Mouse (Mus musculus) hematopoietic stem cell, adult 5-6 weeks (primary cell): ENCODE results near the gene Ate1. TPM values are rescaled to one million over a fixed set of nuclear protein-coding genes. Genes with fewer than 3 reads are reported as not detected.

Experiments
- ATAC-seq, 2 experiments: fragments of 125-278 bp in 1 of 2; replicated peaks in 1 of 2; 2 replicates each; pipeline ENCODE4 v1.8.0; 2016 to 2017; ENCODE audit warnings: inconsistent platforms in 2 of 2, mild to moderate bottlenecking in 2 of 2, moderate number of reproducible peaks in 2 of 2, low read depth in 1 of 2, moderate TSS enrichment in 1 of 2; ENCODE audit not compliant: low FRiP score in 2 of 2, poor library complexity in 2 of 2, severe bottlenecking in 2 of 2, insufficient read depth in 1 of 2, low TSS enrichment in 1 of 2
- total RNA-seq: library from RNA; stranded (forward); fragments of 172-1452, 232-1000 nt; gene quantifications from 2 replicates; pipeline ENCODE4 v1.2.3, GENCODE M21; 2017

The Ate1 gene
- total RNA-seq, 1 experiment from 2014 or later: 57.8 TPM

- ATAC-seq: no peak
Measured at GRCm38 (mm10) chr7:130378308-130378707, 141.9 kb downstream of the Ate1 start.

- no peak for ATAC-seq
Measured at GRCm38 (mm10) chr7:130374311-130374710, 145.9 kb downstream of the Ate1 start.

GRCm38 (mm10) chr7:130368827-130369641, 151.1 kb downstream of the Ate1 start:
- no peak for ATAC-seq

GRCm38 (mm10) chr7:130368036-130368826, 151.9 kb downstream of the Ate1 start:
- no peak for ATAC-seq

GRCm38 (mm10) chr7:130367222-130368035, 152.7 kb downstream of the Ate1 start:
- no peak for ATAC-seq

GRCm38 (mm10) chr7:130365711-130366110, 154.5 kb downstream of the Ate1 start:
- no peak for ATAC-seq

Other genes starting within 250 kb of the Ate1 start
- 168 and 190 TPM in 2 replicates for gene Nsmce4a, start 52.7 kb upstream of the Ate1 start, total RNA-seq
- gene Tacc2, start 57.1 kb upstream of the Ate1 start, total RNA-seq: 2.0 and 6.9 TPM in 2 replicates